Mouse (Mus musculus) A20 (cell line): ENCODE data around the gene Prkar1b.
A peak's percentile ranks its signal among the peaks of the same experiment; 100 is the strongest.

ENCODE experiments used
- DNase-seq: peaks from one replicate; pipeline ENCODE4 v3.0.0-alpha.2; 2011; ENCODE audit warnings: low read depth, low spot score

The Prkar1b gene

DNA sequence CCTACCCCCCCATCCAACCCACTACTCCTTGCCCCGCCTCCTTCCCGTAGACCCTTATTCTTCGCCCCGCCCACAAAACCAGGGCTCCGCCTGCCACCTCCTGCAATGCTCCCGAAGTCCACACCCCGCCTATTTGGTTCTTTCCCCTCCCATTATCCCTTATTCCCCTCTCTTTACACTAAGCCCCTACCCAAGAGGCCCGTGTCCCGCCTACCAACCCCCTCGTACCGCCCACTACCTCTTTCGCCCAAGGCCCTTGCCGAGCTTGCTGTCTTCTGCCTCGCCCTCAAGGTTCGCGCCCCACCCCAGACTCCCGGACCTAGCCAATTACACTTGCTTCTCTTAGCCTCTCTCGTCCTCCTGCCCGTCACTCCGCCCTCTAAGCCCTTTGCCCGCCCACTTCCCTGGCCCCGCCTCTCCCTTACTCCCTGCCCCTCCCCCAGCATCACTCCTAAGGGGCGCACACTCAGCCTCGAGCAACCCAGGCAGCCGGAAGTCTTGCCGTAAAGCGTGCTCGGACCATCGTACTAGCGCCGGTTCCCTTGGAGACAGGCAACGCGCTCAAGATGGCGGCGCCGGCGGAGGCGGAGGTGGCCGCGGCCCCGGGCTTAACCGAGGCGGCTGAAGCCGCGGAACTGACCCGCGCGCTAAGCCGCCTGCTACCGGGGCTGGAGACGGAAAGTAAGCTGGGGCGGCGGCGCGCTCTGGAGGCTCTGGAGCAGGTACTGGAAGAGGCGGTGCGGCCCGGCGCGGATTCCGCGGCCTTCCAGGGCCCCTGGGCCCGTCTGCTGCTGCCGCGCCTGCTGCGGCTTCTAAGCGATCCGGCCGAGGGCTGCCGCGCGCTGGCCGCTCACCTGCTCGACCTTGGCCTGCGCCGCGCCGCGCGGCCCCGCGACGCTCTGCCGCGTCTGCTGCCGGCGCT is at the start of gene Prkar1b, which contains the start of gene Dnaaf5:
Gene Prkar1b (minus strand): TSS at position 321 of the 922 bp plus-strand sequence.
Gene Dnaaf5 (plus strand): TSS at position 543 of the 922 bp plus-strand sequence.
- DNase-seq: peak; percentile 100

DNA sequence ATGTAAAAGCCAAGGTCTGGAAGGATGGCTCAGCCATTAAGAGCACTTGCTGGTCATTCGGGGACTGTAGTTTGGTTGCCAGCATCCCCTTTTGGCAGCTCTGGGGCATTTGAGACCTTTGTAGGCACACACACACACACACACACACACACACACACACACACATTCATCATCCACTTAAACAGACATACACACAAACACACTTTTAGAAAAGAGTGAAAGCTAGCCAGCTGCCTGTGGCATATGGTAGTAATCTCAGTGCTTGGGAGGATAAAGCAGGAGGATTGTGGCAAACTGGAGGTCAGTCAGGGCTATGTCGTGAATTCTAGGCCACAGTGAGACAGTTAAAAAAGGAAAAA is 49.8 kb upstream of the Prkar1b start:
- no peak for DNase-seq

DNA sequence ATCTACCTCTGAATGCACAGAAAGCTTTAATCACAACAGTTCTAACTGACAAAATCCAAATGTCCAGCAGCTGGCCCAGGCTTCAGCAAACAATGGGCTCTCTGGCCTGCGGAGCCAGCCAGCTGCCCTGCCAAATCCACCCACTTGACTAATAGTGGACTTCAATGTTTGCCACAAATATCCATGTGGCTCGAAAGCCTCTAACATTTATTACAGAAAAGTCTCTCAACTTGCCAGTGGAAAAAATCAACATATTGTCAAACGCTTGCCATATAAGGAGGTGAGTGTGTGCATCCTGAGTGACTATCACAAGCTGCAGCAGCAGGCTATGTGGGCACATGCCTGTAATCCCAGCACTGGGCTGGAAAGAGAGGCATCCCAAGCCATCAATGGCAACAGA is 49.0 kb upstream of the Prkar1b start:
- no peak for DNase-seq

DNA sequence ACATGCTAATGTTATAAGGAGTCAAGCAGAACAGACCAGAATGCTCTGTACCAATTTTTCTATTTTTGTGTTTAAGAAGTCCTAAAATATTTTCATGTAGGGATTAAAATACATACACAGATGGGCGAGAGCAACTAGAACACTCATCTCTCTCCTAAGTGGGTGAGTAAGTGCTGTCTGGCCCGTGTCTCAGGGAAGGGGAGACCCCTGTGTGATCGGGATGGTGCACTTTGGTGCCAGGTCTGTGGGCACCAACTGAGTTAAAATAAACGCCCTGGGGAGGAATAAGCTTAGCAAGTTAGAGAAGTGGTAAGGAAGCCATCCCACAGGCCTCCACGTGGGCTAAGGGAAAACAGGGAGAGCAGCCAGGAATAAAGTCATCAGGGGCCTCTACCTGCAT is 41.2 kb upstream of the Prkar1b start:
- no peak for DNase-seq

DNA sequence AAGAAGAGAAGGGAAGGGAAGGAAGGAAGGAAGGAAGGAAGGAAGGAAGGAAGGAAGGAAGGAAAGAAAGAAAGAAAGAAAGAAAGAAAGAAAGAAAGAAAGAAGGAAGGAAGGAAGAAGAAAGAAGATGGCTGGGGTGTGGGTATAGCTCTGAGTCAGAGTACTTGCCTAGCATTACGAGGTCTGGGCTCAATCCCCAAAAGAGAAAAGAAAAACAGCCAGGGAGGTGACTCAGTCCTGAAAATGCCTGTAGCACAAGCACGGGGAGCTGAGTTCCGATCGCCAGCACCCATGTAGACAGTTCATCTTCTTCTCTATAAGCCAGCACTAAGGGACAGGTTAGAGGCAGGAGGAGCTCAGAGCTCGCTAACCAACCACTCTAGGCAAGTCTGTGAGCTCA is 39.9 kb upstream of the Prkar1b start:
- DNase-seq: no peak

DNA sequence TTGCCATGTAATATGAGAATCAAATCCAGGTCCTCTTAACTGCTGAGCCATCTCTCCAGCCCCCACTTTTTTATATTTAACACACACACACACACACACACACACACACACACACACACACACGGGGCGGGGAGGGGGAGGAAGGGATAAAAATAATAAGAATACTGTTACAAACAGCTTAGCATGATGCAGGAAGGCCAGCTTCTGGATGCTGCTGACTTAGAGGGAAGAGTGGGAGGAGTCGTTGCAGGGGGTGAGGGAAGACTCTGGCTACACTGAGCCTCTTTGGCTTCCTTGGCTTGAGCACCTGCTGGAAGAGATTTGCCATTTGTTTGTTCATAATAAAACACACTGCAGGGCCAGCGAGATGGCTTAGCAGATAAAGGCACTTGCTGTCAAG is 35.1 kb upstream of the Prkar1b start:
- no peak for DNase-seq

DNA sequence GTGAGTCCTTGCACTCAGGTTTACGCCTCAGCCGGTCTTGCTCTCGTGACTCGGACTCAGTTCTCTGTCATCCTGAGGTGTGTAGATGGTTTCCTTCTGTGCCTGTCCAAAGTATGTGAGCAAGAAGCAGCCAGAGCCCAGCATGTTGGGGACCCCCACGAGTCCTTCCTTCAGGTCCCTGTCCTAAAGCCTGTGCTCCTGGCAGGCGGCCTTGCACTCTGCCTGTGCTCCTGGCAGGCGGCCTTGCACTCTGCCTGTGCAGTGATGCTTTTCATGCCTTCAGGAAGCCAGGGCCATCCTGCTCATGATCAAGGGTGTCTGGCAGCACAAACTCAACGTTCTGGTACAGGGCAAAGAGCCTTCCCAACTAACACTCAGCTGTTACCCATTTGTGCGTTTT is 33.8 kb upstream of the Prkar1b start:
- no peak for DNase-seq

DNA sequence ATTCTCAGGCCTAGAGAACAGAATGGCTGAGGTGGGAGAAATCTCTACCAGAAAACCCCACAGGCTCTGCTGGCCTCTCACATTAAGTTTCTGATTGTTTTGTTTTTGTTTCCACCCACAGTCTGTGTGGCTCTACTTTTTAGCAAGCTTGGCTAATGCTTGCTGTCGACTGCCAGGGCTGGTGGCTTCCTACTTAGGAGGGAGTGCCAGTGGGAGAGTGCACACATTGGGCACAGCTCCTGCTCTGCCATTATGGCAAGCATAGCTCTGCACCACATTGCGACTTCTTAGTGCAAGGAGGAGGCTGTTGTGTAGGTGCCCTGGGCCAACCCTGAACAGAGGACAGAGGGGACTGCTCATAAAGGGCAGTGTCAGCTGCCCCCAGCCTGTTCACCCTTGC is 33.3 kb upstream of the Prkar1b start:
- no peak for DNase-seq

DNA sequence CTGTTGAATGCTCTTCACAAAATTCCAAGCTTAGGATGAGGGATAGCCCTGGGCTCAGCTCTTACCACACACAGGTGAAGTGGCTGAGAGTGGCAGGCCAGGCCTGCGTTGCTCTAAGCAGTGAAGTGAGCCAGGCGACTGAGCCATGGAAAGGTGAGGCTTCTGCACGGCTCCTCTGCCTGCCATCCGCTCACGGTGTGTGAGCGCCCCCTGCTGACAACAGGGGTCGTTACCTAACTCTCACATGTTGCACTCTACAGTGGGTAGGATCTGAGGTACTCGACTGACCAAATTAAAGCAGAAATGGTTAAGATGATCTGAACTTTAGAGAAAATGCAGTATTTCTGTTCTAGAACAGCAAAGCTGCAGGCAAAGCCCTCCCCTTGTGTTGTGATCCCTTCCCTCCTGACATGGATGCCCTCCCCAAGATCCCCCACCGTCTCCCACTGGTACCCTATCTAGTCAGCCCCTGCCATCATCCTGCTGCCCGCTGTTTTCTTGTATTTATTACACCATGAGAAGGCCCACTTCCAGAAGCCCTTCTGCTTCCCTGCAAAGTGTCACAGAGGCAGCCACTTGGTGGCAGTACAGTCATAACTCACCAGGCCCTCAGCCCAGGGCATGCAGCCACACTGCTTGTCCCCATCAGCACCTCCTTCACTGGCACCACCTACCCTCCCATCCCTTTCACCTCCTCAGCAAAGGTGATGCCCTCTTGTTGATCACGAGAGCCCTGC is 29.3 kb upstream of the Prkar1b start:
- DNase-seq: peak; percentile 81

DNA sequence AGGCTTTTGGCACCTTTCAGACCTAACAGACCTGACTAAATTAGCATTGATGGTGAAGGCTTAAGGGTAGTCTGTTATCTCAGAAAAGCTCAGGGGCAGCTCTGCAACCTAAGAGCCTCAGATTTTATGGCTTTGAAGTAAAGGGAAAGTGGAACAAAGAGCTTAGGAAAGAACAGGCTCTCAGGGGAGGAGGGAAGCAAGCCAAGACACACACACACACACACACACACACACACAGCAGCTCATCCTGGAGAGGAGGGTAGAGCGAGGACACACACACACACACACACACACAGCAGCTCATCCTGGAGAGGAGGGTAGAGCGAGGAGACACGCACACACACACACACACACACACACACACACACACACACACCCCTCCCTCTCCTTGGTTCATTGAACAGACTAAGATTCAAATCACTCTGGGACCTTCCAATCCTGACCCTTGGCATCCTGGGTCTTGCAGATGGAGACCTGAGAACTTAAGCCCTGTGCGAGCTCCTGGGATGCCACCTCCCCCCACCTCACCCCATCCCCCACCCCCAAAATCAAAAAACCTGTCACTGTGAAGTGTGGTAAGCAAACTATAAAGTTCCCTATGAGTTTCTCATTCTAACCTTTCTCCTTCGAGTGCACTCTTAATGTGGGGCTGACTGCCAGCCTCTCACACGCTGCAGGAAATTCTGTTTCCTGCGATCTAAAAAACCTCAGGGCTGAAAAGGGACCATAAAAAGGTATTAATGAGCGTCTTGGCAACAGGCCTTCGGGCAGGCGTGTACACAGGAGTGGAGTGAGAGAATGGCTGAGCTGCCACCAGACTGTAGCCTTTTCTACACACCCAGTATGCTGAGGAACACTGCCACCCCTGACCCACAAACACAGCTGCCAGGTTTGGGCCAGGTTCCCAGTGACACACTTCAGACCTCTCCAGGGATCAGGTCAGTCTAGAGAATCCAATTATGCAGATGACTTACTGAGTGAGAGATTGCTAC is 25.1 kb upstream of the Prkar1b start:
- no peak for DNase-seq

DNA sequence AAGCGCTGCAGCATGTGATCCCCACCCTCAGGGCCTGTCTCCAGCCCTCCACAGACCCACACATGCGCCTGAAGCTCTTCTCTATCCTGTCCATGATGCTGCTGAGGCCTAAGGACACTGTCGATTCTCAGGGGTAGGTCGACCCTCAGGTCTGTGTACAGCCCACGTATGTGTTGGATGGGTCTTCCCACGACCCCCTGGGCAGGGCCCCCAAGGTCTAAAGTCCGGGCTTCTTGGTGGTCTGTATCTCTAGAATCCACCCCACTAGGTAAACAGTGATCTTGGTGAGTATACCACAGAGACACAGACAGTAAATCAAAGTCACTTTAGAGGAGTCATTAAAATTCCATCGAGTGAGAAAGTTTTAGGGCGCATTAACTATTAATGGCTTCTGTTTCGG is 24.3 kb upstream of the Prkar1b start:
- DNase-seq: no peak

DNA sequence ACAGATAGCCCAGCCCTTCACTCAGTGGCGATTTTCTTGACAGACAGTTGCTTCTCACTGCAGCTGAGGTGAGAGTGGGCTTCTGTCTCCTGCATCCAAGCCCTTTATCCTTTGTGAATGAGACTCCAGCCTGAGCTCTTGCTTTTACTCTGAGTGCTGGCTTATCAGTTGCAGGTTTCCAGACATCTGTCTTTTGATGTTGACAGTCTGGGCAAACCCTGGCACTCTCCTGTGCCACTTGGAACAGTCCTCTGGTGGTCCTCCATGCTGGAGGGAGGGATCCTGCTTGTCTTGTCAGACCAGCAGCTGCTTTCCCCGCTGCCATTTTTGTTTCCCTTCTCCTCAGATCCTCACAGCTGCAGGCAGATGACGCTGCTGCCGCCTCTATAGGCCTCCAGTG is 22.1 kb upstream of the Prkar1b start:
- no peak for DNase-seq

DNA sequence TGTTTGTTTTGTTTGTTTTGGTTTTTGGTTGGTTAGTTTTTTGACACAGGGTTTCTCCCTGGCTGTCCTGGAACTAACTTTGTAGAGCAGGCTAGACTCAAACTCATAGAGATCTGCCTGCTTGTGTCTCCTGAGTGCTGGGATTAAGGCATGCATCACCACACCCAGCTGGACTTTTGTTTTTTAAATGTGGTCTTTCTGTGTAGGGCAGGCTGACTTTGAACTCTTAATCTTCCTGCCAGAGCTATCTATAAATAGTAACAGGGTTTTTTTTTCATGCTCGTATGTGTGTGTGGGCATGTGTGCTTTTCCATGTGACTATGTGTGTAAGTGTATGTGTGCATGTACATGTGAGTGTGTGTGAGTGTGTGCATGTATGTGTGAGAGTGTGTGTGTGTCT is 17.7 kb upstream of the Prkar1b start:
- DNase-seq: peak; percentile 18

DNA sequence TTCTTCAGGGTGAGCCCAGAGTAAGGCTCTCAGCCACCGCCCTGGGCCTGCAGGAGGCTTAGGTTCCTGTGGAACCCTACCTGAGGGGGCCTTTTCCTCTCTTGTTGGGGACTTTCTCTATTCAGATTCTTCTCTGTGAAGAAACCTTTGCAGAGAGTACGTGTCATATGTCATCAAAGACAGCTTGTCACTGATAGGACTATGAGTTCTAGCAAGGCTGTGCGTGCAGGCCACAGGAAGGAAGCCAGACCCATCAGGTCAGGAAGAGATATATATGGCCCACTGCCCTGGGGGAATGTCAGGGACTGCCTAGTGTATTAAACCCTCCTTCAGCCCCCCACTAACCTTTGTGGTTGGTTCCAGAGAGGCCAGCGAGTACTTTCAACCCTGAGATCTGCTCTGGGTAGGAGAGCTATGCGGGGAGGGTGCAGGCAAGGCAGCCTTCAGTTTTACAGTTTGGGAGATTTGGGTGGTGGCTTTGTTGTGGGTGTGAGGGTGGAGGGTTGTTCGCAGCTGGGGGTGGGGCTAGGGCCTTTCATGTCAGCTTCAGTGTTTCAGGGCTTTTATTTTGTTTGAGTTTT is 17.1 kb upstream of the Prkar1b start:
- no peak for DNase-seq

DNA sequence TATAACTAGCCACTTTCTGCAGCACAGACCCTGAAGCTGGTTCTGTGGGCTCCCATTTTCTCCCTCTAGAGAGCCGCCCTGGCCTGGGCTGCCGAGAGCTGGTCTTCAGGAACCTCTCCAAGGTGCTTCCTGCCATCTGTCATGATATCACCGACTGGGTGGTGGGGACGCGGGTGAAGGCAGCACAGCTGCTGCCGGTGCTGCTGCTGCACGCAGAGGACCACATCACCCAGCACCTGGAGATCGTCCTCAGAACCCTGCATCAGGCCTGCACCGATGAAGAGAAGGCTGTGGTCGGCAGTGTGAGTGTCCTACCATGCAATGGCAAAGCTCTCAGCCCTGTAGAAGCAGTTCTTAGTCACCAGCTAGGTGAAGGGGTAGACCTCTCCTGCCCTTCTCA is 11.8 kb upstream of the Prkar1b start:
- DNase-seq: peak; percentile 90

DNA sequence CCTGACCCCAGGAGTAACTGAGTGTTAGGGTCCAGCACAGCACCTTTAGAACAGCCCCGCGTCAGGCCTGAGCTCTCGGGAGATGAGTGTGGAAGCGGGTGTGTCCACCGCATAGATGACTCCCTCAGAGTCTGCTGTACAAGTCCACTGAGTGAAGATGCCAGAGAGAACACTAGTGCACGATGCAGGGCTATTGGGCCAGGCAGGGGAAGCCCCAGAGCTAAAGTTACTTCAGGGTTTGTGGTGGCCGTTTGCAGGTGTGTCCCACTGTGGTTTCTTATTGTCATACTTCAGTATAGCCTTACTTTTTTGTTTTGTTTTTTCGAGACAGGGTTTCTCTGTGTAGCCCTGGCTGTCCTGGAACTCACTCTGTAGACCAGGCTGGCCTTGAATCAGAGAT is 11.1 kb upstream of the Prkar1b start:
- peak; percentile 90 for DNase-seq

DNA sequence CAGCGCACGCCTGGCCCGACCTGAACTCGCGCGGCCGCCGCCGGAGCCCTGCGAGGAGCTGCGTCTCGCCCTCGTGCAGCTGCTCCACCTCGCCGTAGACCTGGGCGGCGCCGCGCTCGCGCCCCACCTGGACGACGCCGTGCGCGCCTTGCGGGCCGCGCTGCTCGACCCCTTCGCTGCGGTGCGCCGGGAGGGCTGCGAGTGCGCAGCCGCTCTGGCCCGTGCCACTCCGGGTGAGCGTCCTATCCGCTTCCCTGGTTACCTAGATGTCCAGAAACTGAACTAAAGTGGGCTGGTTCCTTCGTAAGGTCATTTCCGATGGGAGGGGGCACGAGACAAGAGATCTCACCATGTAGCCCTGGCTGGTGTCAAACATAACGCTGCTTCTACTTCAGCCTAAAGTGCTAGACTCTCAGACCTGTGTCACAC is 816 bp upstream of the Prkar1b start:
- DNase-seq: peak; percentile 74

DNA sequence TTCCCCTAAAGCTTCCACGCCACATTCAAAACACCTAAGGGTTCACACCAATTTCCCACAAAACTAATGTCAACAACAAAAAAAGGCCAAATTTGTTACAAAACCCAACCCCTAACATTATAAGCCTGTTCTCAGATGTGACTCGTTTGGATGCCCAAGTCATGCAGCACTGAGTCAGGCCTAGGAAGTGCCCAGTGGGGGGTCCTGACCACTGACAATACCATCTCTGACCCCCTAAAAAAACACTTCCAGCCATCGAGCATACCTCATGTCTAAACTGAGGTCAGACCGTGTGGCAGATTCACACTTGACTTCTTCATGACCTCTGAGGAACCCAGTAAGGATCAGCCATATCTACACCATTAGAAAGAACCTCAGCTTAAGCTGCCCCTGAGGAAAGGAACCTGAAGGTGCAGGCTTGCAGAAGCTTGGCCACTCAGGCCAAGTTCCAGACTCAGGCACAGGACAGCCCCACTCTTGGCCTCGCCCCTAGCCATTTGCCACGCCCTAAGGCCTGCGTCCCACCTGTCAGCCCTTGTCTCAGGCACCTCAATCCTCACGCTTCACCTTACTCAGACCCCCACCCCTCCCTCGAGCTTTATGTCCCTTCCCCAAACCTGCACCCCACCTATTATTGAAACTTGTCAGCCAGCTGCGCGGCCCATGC is 662 bp downstream of the Prkar1b start:
- DNase-seq: no peak

DNA sequence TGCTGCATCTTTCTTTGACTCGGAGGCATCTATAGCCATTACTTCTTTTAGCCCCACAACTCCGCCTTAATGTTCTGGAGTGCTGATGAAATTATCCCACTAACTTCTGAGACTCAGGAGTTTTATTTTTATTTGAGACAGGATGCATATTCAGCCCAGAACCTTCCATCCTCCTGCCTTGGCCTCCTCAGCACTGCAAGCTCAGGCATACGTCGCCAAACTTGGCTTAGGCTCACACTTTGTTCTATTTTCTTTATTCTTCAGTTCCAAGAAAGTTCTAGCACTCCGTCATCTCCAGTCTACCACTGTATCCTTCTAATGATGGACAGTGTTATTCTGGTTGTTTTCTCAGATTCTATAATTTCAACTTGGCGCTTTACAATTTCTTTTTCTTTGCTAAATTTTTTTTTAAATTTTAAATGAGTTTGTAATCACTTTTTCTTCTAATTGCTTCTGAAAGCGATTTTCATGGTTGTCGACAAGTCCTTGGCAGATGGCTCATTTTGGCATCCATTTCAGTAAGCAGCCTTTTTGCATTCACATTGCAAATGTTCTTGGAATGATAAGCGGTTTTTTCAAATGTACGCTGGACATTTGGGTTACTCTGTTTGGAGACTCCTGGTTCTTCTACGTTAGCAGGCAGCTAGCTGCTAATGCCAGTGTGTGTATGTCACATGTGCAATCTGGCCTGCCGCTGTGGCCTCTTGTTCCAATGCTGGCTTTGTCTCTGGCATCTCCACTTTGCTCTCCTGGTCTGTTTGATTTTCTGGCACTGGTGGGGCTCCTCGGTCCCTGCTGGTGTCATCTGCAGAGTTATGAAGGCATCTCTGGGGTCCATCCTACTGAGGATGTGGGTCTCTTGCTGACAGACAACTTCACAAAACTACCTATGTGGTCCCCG is 2.4 kb downstream of the Prkar1b start:
- DNase-seq: no peak
